Comparison of ENCODE assay signal across 21 mouse cellular contexts in the genomic region with DNA sequence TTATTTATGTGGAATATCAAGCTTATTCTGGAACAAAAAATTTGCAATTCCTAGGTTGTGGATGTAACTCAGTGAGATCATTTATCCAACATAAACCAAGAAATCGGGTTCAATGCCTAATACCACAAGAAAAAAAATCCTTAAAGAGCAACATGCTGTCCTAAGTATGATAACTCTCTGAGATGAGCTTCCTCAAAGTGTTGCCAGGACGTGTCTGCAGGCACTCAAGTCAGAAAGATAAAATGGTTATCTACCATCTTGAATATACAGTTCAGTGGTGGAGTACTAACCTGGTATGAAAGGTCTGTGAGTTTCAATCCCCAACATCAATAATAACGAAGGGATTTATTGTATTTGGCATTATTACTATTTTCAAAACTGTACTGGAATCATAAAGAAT.
"Had no signal": no experiment of that assay in that cellular context is flagged by ENCODE, and none has a peak within 500 bp of the region (broad histone marks: within the 10 kb centered on the region; RNA-seq: fewer than 3 reads in every experiment).

No protein-coding gene starts in this region.

- H3K9me3 ChIP-seq: liver, embryonic 15.5 days; lung, embryonic 15.5 days; midbrain, embryonic 12.5 days; neural tube, embryonic 13.5 days; neural tube, embryonic 15.5 days; stomach, embryonic 15.5 days had no signal

- H3K36me3 ChIP-seq: liver, embryonic 15.5 days; lung, embryonic 15.5 days; midbrain, embryonic 12.5 days; neural tube, embryonic 13.5 days; neural tube, embryonic 15.5 days; stomach, embryonic 15.5 days had no signal

- H3K4me2 ChIP-seq: liver, embryonic 15.5 days; lung, embryonic 15.5 days; midbrain, embryonic 12.5 days; neural tube, embryonic 13.5 days; neural tube, embryonic 15.5 days; stomach, embryonic 15.5 days had no signal

- H3K4me3 ChIP-seq: liver, embryonic 15.5 days; lung, embryonic 15.5 days; midbrain, embryonic 12.5 days; myocyte; neural tube, embryonic 13.5 days; neural tube, embryonic 15.5 days; stomach, embryonic 15.5 days had no signal

- H3K27ac ChIP-seq: liver, embryonic 15.5 days; lung, embryonic 15.5 days; macrophage; midbrain, embryonic 12.5 days; neural tube, embryonic 13.5 days; neural tube, embryonic 15.5 days; stomach, embryonic 15.5 days; stomach, postnatal 0 days had no signal

- ATAC-seq: lung, postnatal 0 days; midbrain, embryonic 16.5 days had no signal

- H3K9ac ChIP-seq: liver, embryonic 15.5 days; lung, embryonic 15.5 days; midbrain, embryonic 12.5 days; neural tube, embryonic 13.5 days; neural tube, embryonic 15.5 days; stomach, embryonic 15.5 days had no signal

- DNase-seq: lung, adult 18-20 months; lung, postnatal 14 days; lung, postnatal 36 days; midbrain, embryonic 14.5 days; retina, postnatal 1 day; right cerebral cortex, adult 18-20 months; right cerebral cortex, postnatal 14 days; thymus, adult 2 months; thymus, postnatal 25 days; thymus, postnatal 4 days had no signal

- H3K27me3 ChIP-seq: liver, embryonic 15.5 days; lung, embryonic 15.5 days; midbrain, embryonic 12.5 days; neural tube, embryonic 13.5 days; neural tube, embryonic 15.5 days; stomach, embryonic 15.5 days had no signal
